Mouse (Mus musculus): ENCODE data around the gene Mcu. TPM values are rescaled to one million over a fixed set of nuclear protein-coding genes. Genes with fewer than 3 reads are reported as not detected.
A peak's percentile ranks its signal among the peaks of the same experiment; 100 is the strongest.

Gene Mcu
- polyA plus RNA-seq, 1 experiment from 2014 or later = 30.8 TPM

DNA sequence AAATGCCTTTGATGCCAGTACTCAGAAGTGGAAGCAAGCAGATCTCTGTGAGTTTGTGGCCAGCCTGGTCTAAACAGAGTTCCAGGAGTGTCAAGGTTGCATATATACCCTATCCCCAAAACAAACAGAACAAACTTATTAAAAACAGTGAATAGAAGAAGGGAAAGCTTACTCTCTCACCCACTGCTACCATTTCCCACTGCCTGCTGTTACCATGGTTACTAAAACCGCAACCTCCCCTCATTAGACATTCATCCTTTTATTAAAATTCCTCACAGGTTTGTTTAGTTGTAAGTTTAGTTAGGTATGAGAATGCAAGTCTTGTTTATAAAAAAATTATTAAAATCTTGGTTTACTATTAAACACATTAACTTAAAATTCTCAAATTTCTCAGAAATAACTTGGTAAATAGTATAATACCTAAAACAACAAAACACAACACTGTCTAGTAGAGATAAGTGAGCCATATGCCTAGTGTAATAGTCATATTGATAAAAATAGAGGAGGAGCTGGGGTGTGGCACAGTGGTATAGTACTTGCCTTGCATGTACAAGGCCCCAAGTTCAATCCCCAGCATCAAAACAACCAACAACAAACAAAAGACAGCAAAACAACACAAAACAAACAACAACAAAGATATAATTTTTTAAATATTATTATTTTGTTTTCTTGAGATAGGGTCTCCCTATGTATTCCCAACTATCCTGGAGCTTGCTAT, 34.5 kb downstream of the Mcu start:
- Histone ChIP-seq H3K27ac (no peak overlapping the region), H3K4me1 (peaks cover 15% of the 10 kb centered on the region), H3K9ac (no peak overlapping the region), H3K9me3 (no peaks in the 10 kb centered on the region), H3K27me3 (no peaks in the 10 kb centered on the region), H3K36me3 (no peaks in the 10 kb centered on the region), H3K4me2 (no peak overlapping the region), H3K4me3 (no peak overlapping the region)
- no peak for ATAC-seq (ENCODE audit: borderline replicate concordance, extremely low read depth, low FRiP score, low TSS enrichment)
- WGBS = 98% methylated on average over 1 of the region's 1 CpGs

DNA sequence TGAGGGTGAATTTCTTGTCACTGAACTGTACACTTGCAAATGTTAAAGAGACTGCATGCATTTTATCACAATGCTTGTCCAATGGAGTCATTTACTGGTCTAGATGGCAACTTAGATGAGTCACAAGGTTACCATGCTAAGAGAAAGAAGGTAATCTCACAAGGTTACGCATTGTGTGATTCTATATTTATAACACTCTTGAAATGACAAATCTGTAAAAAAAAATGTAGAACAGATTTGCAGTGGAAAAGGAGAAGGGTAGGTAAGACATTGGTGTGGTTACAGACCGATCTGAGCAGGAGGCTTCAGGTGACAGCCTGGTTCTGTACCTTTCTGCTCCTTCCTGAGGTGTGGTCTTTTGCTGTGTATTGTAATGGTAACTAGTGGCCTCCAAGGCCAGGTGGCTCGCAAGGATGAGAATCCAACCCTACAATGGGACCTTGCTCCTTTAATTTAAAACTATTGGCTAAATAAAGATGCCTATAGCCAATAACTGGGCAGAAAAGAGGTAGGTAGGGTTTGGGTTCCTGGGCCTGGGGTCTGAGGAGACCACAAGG, 35.8 kb downstream of the Mcu start:
- 89% methylated on average over 3 of the region's 3 CpGs for WGBS
- no peak overlapping the region for H3K4me3 ChIP-seq

DNA sequence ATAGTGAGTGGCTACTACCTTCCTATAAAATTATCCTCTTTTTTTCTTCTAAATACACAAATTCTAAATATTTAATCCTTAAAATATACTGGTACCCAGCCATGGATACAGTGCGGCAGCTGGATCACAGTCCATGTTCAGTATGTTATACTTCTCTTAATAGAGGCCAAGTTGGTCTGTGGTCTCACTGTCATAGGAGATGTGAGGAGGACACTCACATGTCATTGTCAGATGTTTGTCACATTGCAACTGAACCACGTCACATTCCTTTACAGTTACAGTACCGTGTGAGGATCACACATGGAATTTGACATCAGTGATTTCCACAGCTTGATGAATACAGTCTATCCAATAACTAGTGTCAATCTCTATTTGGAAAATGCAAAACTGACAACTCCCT, 36.8 kb downstream of the Mcu start:
- Histone ChIP-seq H3K27ac (no peak overlapping the region), H3K36me3 (no peaks in the 10 kb centered on the region), H3K4me1 (peaks cover 23% of the 10 kb centered on the region), H3K27me3 (no peaks in the 10 kb centered on the region), H3K4me3 (no peak overlapping the region), H3K4me2 (no peak overlapping the region), H3K9me3 (no peaks in the 10 kb centered on the region), H3K9ac (no peak overlapping the region)
- ATAC-seq (ENCODE audit: borderline replicate concordance, extremely low read depth, low FRiP score, low TSS enrichment) = no peak
- WGBS = 76% methylated on average over 3 of the region's 3 CpGs

More for the DNA sequence above, 35.8 kb downstream of the Mcu start:
- H3K9ac ChIP-seq = no peak overlapping the region
- peaks cover 23% of the 10 kb centered on the region for H3K4me1 ChIP-seq
- H3K4me2 ChIP-seq = no peak overlapping the region
- no peak overlapping the region for H3K27ac ChIP-seq
- no peaks in the 10 kb centered on the region for H3K9me3 ChIP-seq
- H3K36me3 ChIP-seq = no peaks in the 10 kb centered on the region
- no peaks in the 10 kb centered on the region for H3K27me3 ChIP-seq
- ATAC-seq (ENCODE audit: borderline replicate concordance, extremely low read depth, low FRiP score, low TSS enrichment) = no peak

DNA sequence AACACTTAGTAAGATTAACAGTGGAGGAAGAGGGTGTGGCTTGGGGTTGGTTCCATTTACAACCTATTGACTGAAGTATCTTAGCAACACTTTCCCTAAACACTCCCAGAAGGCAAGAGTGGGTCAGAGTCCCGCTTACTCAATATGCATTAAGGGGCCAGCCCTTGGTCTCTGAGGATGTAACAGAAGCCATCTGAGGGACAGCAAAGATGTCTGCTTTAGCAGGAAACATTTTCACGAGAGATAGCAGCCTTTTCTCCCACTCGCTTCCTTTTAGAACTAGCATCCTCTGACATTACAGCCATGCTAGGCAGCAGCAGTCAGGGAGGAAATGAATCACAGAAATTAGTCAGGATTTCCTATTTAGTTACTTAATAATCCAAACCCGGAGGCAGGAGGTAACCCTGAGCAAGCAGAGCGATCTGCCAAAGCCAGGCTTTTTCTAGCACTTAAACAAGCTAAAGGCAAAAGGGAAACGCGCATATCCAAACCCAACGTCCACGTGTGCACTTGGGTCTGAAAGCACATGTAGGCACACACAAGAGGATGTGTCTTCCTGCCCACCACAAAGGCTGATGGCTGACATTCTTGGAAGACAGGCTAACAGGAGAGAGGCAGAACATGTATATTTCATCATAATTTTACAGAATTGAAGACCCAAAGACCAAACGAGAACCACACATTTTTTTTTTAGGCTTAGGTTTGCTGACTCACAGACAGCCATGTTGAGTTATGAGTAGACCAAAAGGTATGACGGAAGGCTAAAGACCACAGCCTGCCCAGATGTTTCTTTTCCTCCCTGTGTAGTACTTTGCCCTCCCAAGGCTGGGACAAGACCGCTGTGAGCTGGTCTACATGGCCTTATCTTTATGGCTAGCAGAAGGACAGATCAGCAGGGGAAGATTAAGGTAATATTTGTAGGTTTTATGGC, 38.4 kb downstream of the Mcu start:
- peak overlapping the region; percentile 83 for H3K27ac ChIP-seq
- H3K27me3 ChIP-seq = no peaks in the 10 kb centered on the region
- H3K9ac ChIP-seq = no peak overlapping the region
- H3K4me2 ChIP-seq = peak overlapping the region; percentile 21; the same call in 1 of the 2 replicates
- ATAC-seq (ENCODE audit: borderline replicate concordance, extremely low read depth, low FRiP score, low TSS enrichment) = peak; percentile 64; the same call in 1 of the 2 replicates
- H3K4me1 ChIP-seq = peaks cover 23% of the 10 kb centered on the region
- no peaks in the 10 kb centered on the region for H3K36me3 ChIP-seq
- H3K9me3 ChIP-seq = peaks cover 2% of the 10 kb centered on the region; the same call in 1 of the 2 replicates
- no peak overlapping the region for H3K4me3 ChIP-seq
- WGBS = 46% methylated on average over 12 of the region's 12 CpGs

DNA sequence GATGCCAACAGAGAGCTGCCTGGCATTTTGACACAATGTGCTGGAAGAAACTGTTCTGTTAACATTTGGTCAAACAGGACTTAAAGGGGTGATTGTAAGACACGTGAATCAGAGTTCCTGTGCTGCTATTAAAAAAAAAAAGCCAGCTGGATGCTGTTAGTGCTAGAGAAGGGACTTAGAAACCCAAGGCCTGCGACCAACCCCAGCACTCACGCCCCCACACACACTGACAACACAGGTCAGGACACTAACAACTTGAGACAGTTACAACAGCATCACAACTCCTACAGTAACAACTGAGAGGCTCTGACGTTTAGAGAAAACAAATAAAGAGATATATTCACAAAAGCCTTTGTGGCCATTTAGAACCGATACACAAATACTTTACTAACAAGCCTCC, 40.2 kb downstream of the Mcu start:
- H3K27ac ChIP-seq = peak overlapping the region; percentile 83; the same call in 1 of the 2 replicates
- 34% methylated on average over 5 of the region's 5 CpGs for WGBS
- H3K9ac ChIP-seq = no peak overlapping the region
- H3K4me1 ChIP-seq = peaks cover 27% of the 10 kb centered on the region
- no peaks in the 10 kb centered on the region for H3K27me3 ChIP-seq
- no peak for ATAC-seq (ENCODE audit: borderline replicate concordance, extremely low read depth, low FRiP score, low TSS enrichment)
- H3K36me3 ChIP-seq = no peaks in the 10 kb centered on the region
- no peak overlapping the region for H3K4me2 ChIP-seq
- H3K9me3 ChIP-seq = peaks cover 5% of the 10 kb centered on the region; the same call in 1 of the 2 replicates
- H3K4me3 ChIP-seq = no peak overlapping the region

DNA sequence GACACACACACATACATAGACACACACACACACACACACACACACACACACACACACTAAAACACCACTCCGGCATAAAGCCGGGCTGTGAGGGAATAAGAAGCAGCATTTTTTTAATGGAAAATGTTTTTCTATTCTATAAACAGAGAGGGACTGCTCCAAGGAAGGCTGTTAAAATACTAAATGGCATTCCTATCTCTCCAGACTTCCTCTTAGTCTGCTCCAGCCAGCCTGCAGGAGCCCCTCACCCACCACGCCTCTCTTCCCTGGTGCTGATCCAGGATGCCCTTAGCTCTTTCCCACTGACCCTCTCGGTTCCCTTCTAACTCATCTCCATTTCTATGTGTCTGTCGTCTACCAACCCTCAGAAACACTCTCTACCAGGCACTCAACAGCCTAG, 44.5 kb downstream of the Mcu start:
- Histone ChIP-seq H3K4me3 (no peak overlapping the region), H3K36me3 (no peaks in the 10 kb centered on the region), H3K9me3 (peaks cover 5% of the 10 kb centered on the region; the same call in 1 of the 2 replicates), H3K9ac (no peak overlapping the region), H3K4me1 (peaks cover 22% of the 10 kb centered on the region), H3K27ac (peak overlapping the region; percentile 11), H3K27me3 (no peaks in the 10 kb centered on the region), H3K4me2 (no peak overlapping the region)
- WGBS = 57% methylated on average over 5 of the region's 5 CpGs
- peak; percentile 66 for ATAC-seq (ENCODE audit: borderline replicate concordance, extremely low read depth, low FRiP score, low TSS enrichment)

DNA sequence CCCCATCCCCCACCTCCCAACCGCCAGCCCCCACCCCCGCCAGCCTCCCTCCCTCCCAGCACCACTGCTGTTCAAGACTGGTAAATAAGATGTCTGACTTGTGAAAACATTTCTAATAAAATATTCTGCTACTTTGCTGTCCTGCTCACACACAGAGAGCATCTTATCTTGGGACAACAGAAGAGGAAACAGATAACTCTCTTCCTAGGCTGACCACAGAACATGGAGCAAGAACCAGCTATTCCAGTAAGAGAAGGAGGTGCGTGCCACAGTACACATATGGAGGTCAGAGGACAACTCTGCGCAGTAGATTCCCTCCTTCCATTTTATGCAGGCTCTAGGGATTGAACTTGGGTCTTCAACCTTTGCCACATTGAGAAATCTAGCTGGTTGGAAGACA, 45.2 kb downstream of the Mcu start:
- WGBS = 75% methylated on average over 4 of the region's 4 CpGs
- Histone ChIP-seq H3K4me1 (peaks cover 16% of the 10 kb centered on the region), H3K4me3 (no peak overlapping the region), H3K9me3 (peaks cover 5% of the 10 kb centered on the region; the same call in 1 of the 2 replicates), H3K36me3 (no peaks in the 10 kb centered on the region), H3K27me3 (no peaks in the 10 kb centered on the region), H3K27ac (peak overlapping the region; percentile 11; the same call in 1 of the 2 replicates), H3K9ac (no peak overlapping the region), H3K4me2 (no peak overlapping the region)
- ATAC-seq (ENCODE audit: borderline replicate concordance, extremely low read depth, low FRiP score, low TSS enrichment) = no peak

DNA sequence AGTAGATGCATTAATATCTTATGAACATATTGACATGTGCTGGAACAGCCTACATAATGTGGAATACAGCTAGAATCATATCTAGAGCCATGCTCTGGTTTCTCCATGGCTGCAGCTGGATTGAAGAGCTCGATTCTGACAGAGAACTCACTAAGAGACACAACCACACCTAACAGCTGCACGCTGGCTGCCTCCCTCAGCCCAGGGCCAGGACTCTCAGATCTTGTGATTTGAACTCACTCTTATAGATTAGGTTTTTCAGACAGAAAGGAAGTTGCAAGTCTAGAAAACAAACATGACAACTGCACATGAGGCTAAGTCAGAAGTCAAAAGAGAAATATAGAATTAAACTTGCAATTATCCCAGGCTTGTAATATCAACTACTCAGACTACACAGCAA, 45.7 kb downstream of the Mcu start:
- Histone ChIP-seq H3K4me3 (no peak overlapping the region), H3K27me3 (no peaks in the 10 kb centered on the region), H3K4me1 (peaks cover 20% of the 10 kb centered on the region), H3K9me3 (peaks cover 5% of the 10 kb centered on the region; the same call in 1 of the 2 replicates), H3K4me2 (no peak overlapping the region), H3K36me3 (no peaks in the 10 kb centered on the region), H3K27ac (peak overlapping the region; percentile 2; the same call in 1 of the 2 replicates), H3K9ac (no peak overlapping the region)
- no peak for ATAC-seq (ENCODE audit: borderline replicate concordance, extremely low read depth, low FRiP score, low TSS enrichment)
- WGBS = 42% methylated on average over 2 of the region's 2 CpGs

DNA sequence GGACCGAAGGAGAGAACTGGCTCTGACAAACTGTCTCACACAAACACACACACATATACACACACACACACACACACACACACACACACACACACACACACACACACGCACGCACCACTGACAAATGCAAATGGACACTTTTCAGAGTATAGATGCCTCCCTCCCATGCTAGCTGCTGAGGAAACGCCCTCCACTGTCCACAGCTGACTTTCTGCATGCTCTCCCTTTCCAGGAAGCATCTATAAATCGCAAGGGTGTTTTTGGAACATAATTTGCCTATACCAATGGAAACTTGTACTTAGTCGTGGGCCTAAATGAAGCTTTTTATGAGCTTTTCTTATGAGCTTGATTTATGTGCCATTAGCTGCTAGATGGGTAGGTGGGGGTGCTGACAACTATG, 46.1 kb downstream of the Mcu start:
- H3K36me3 ChIP-seq = no peaks in the 10 kb centered on the region
- peaks cover 24% of the 10 kb centered on the region for H3K4me1 ChIP-seq
- 67% methylated on average over 6 of the region's 6 CpGs for WGBS
- no peak overlapping the region for H3K4me3 ChIP-seq
- H3K9me3 ChIP-seq = peaks cover 5% of the 10 kb centered on the region; the same call in 1 of the 2 replicates
- no peak for ATAC-seq (ENCODE audit: borderline replicate concordance, extremely low read depth, low FRiP score, low TSS enrichment)
- no peak overlapping the region for H3K9ac ChIP-seq
- H3K4me2 ChIP-seq = no peak overlapping the region
- peak overlapping the region; percentile 24; the same call in 1 of the 2 replicates for H3K27ac ChIP-seq
- no peaks in the 10 kb centered on the region for H3K27me3 ChIP-seq

DNA sequence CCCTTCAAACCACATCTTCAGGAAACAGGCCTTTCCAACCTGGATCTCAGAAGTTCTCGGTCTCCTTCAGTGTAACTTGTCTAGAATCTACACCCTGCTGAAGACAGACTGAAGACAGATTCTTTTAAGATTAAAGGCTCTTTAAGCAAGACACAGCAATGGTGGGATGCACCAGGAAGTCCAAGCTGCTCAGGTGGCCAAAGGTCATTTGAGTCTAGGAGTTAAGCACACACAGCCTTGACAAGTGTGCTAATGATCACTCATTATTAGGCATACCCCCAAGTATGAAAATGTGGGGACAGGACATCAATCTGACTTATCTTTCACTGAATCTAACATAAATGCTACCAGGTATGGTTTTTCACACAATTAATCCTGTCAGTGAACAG, 47.0 kb downstream of the Mcu start:
- Histone ChIP-seq H3K36me3 (no peaks in the 10 kb centered on the region), H3K9me3 (peaks cover 5% of the 10 kb centered on the region; the same call in 1 of the 2 replicates), H3K4me3 (no peak overlapping the region), H3K4me2 (no peak overlapping the region), H3K4me1 (peaks cover 27% of the 10 kb centered on the region), H3K27ac (no peak overlapping the region), H3K27me3 (no peaks in the 10 kb centered on the region), H3K9ac (no peak overlapping the region)
- ATAC-seq (ENCODE audit: borderline replicate concordance, extremely low read depth, low FRiP score, low TSS enrichment) = no peak
- WGBS = 73% methylated on average over 1 of the region's 1 CpGs

DNA sequence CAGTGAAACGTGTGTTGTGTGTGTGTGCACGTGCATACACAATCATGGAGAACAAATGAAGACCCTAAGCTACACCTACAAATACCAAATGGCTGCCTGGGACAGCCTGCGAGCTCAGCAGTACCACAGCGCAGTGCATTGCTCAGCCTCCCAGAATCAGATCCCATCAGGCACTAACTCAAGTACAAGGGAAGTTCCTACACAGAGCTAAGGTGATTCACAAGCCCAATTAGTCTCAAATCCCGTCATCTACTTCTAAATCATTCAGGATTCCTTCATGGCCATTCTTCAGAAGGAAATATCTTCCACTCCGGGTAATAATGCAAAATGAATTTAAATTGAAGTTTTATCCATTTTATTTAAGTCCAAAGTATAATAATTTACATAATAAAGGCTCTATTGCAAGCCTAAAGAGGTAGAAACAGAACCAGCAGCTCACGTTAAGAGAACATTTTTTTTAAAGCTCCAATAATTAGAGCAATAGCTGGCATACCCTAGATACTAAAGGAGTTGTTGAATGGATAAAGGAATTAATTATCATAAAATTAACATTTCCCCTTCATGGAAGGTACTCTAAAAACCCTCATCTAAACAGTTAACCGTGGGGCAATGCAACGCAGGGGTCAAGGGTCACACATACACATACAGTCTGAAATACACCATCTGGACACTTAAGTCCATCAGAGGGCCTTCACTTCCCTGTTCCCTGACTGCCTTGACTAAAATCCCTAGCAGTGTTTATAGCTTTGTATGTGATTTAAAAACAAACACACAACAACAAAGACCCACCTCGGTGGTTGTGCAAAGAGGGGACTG, 47.6 kb downstream of the Mcu start:
- H3K9me3 ChIP-seq = peaks cover 5% of the 10 kb centered on the region; the same call in 1 of the 2 replicates
- 71% methylated on average over 10 of the region's 10 CpGs for WGBS
- H3K27ac ChIP-seq = no peak overlapping the region
- peaks cover 27% of the 10 kb centered on the region for H3K4me1 ChIP-seq
- no peak overlapping the region for H3K4me3 ChIP-seq
- no peaks in the 10 kb centered on the region for H3K27me3 ChIP-seq
- no peak overlapping the region for H3K4me2 ChIP-seq
- ATAC-seq (ENCODE audit: borderline replicate concordance, extremely low read depth, low FRiP score, low TSS enrichment) = no peak
- no peaks in the 10 kb centered on the region for H3K36me3 ChIP-seq
- no peak overlapping the region for H3K9ac ChIP-seq

Measured in lung, embryonic 15.5 days (tissue).